Mouse (Mus musculus) CD4-positive, CD25-positive, alpha-beta regulatory T cell (primary cell): ENCODE results near the gene Olfr645. TPM values are rescaled to one million over a fixed set of nuclear protein-coding genes. Genes with fewer than 3 reads are reported as not detected.

Experiments
- polyA plus RNA-seq: library from polyadenylated mRNA; unstranded; fragments of 100-300 nt; shearing (Covaris generic); gene quantifications from one replicate; pipeline ENCODE4 v1.2.1, GENCODE M21; 2017

The Olfr645 gene
- polyA plus RNA-seq = not detected

GRCm38 (mm10) chr7:104085365-104085764 lies at the start of gene Olfr645:
Olfr645 (minus strand) TSS chr7:104085465.

DNA sequence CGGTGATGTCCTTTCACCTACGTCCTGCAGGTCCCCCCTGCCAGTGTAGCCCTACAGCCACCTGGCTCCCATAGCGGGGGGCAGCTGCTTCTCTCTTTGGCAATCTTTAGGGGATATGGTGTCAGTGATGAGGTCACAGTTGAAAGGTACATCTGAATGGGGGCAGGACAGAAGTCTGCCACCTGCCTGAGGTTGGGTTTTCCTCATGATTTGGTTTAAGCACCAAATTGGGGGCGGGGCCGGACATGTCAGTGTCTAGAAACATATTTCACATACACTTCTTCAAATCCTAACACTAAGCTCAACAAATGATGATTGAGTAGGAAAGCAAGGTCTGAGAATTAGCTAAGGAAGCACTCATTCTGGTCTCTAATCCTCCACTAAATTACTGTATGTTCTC lies 44.5 kb upstream of the Olfr645 start, which contains the start of gene Ubqln5:
Gene Ubqln5 (minus strand): TSS at position 101 of the 400 bp plus-strand sequence.

GRCm38 (mm10) chr7:104104757-104104972 lies 19.4 kb upstream of the Olfr645 start, which contains the start of gene Olfr646:
Olfr646 (plus strand) TSS chr7:104104873.

GRCm38 (mm10) chr7:104071769-104072168 lies 13.5 kb downstream of the Olfr645 start, which contains the start of gene Olfr644:
Olfr644 (minus strand) TSS chr7:104071869.

DNA sequence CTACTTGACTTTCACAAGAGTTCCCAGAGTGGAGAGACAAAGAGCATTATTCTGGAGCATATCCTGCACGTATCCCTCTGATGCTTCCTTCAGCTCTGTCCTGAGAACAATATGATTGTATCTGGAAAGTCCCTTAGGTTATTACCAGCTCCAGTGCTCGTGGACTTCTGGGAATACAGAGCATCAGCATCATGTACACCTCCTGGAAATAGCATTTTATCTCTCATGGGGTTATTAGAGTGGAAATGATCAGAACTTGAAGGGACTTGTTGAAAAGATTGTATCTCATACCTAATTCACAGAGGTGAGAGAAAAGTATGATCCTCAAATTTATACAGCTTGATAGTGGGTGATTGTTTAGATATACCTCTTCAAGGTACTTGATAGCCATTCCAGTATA lies 23.9 kb downstream of the Olfr645 start, which contains the start of gene 4930516K23Rik:
Gene 4930516K23Rik (minus strand): TSS at position 101 of the 400 bp plus-strand sequence.

GRCm38 (mm10) chr7:104052566-104052965 lies 32.7 kb downstream of the Olfr645 start, which contains the start of gene Olfr642:
Olfr642 (minus strand) TSS chr7:104052666.

DNA sequence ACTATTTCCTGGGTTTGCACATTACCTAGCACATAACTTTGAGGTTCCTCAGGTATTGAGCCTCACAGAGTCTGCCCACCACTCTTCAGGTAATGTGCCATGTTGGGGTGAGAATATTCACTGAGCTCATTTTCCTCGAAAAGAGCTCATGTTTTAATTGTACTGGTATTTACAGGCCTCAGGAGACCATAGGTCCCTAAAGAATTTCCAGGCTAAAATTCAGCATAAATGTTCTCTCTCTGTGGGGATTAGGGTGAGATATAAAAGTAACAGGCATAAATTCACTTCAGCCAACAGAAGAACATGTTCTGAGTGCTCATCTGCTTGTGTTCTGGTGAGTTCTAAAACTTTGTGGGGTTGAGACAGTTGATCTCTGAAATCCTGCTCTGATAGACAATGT lies 50.1 kb downstream of the Olfr645 start, which contains the start of gene Olfr641:
Gene Olfr641 (plus strand): TSS at position 301 of the 400 bp plus-strand sequence.

Other genes with a start within 250 kb of the Olfr645 start
- not detected for gene Hbb-bh2, start 244.9 kb downstream of the Olfr645 start, polyA plus RNA-seq
- gene Hbb-bh1, start 242.3 kb downstream of the Olfr645 start, polyA plus RNA-seq = not detected
- not detected for gene Hbb-y, start 232.2 kb downstream of the Olfr645 start, polyA plus RNA-seq
- gene Olfr66, start 199.2 kb downstream of the Olfr645 start, polyA plus RNA-seq = not detected
- 0.07 TPM for gene Olfr64, start 191.0 kb downstream of the Olfr645 start, polyA plus RNA-seq
- not detected for gene Olfr65, start 182.0 kb downstream of the Olfr645 start, polyA plus RNA-seq
- gene Olfr631, start 156.6 kb downstream of the Olfr645 start, polyA plus RNA-seq = not detected
- not detected for gene Olfr632, start 151.1 kb downstream of the Olfr645 start, polyA plus RNA-seq
- not detected for gene Olfr633, start 141.0 kb downstream of the Olfr645 start, polyA plus RNA-seq
- 0.02 TPM for gene Olfr635, start 114.3 kb downstream of the Olfr645 start, polyA plus RNA-seq
- not detected for gene Olfr638, start 86.7 kb downstream of the Olfr645 start, polyA plus RNA-seq
- 0.02 TPM for gene Olfr639, start 68.2 kb downstream of the Olfr645 start, polyA plus RNA-seq
- gene Olfr640, start 59.9 kb downstream of the Olfr645 start, polyA plus RNA-seq = not detected
- not detected for gene Olfr641, start 50.0 kb downstream of the Olfr645 start, polyA plus RNA-seq
- gene Olfr642, start 32.8 kb downstream of the Olfr645 start, polyA plus RNA-seq = not detected
- gene 4930516K23Rik, start 24.0 kb downstream of the Olfr645 start, polyA plus RNA-seq = not detected
- not detected for gene Olfr644, start 13.6 kb downstream of the Olfr645 start, polyA plus RNA-seq
- not detected for gene Olfr646, start 19.4 kb upstream of the Olfr645 start, polyA plus RNA-seq
- gene Ubqln5, start 44.4 kb upstream of the Olfr645 start, polyA plus RNA-seq = not detected
- gene Olfr643, start 51.9 kb upstream of the Olfr645 start, polyA plus RNA-seq = not detected
- not detected for gene Ubqln3, start 57.8 kb upstream of the Olfr645 start, polyA plus RNA-seq
- not detected for gene Ubqlnl, start 65.1 kb upstream of the Olfr645 start, polyA plus RNA-seq
- gene Olfm5, start 79.4 kb upstream of the Olfr645 start, polyA plus RNA-seq = not detected
- 0.17 TPM for gene Olfr648, start 97.9 kb upstream of the Olfr645 start, polyA plus RNA-seq
- not detected for gene Olfr649, start 110.5 kb upstream of the Olfr645 start, polyA plus RNA-seq
- 1.9 TPM for gene Trim6, start 133.3 kb upstream of the Olfr645 start, polyA plus RNA-seq
- 46.0 TPM for gene Trim34a, start 159.0 kb upstream of the Olfr645 start, polyA plus RNA-seq
- 37.0 TPM for gene Trim5, start 202.6 kb upstream of the Olfr645 start, polyA plus RNA-seq
- gene Trim12a, start 230.0 kb upstream of the Olfr645 start, polyA plus RNA-seq = 153 TPM
- 1.8 TPM for gene Trim34b, start 244.0 kb upstream of the Olfr645 start, polyA plus RNA-seq